Mouse (Mus musculus) CH12.LX (cell line): ENCODE measurements around the gene Zmynd11. TPM values are rescaled to one million over a fixed set of nuclear protein-coding genes. Genes with fewer than 3 reads are reported as not detected.

Experiments
- DNase-seq: peaks from one replicate; pipeline ENCODE4 v3.0.0-alpha.2; 2013; ENCODE audit errors: extremely low read depth
- H3K27ac ChIP-seq: 2 replicates; pipeline ENCODE4 v1.5.1; 2012; ENCODE audit warnings: low read depth, mild to moderate bottlenecking, control low read depth, moderate library complexity; ENCODE audit not compliant: insufficient read depth
- H3K27me3 ChIP-seq: replicated peaks from 2 replicates; pipeline ENCODE3; 2012; ENCODE audit warnings: inconsistent platforms
- H3K36me3 ChIP-seq, 2 experiments: replicated peaks in 1 of 2; 2 replicates each; pipeline versions ENCODE3 to v1.6.1; 2012; ENCODE audit warnings: inconsistent platforms in 1 of 2, low read length in 1 of 2, mild to moderate bottlenecking in 1 of 2, mixed read lengths in 1 of 2, moderate library complexity in 1 of 2; ENCODE audit not compliant: control insufficient read depth in 1 of 2, insufficient read depth in 1 of 2
- H3K4me1 ChIP-seq, 2 experiments: 2 replicates each; pipeline ENCODE4 v1.6.1; 2012; ENCODE audit warnings: inconsistent platforms in 1 of 2, moderate library complexity in 1 of 2; ENCODE audit not compliant: insufficient read depth in 2 of 2, control insufficient read depth in 1 of 2
- H3K4me2 ChIP-seq: 2 replicates; pipeline ENCODE4 v1.6.1; 2012; ENCODE audit warnings: low read depth, mild to moderate bottlenecking, control low read depth; ENCODE audit not compliant: poor library complexity, insufficient read depth, severe bottlenecking
- H3K4me3 ChIP-seq, 3 experiments: fragments of 150-350 bp in 1 of 3; sonication (generic) in 1 of 3; replicated peaks in 1 of 3; 2 replicates each; pipeline versions ENCODE3 to v1.5.1; 2011 to 2012; ENCODE audit warnings: low read depth in 2 of 3, low read length in 2 of 3, mild to moderate bottlenecking in 2 of 3, moderate library complexity in 2 of 3, control low read depth in 1 of 3, improper control_type of control experiment in 1 of 3, inconsistent platforms in 1 of 3, mixed read lengths in 1 of 3; ENCODE audit not compliant: poor library complexity in 1 of 3
- H3K79me2 ChIP-seq: replicated peaks from 2 replicates; pipeline ENCODE4 v1.6.1; 2012; ENCODE audit warnings: mild to moderate bottlenecking, moderate library complexity; ENCODE audit not compliant: control insufficient read depth, poor library complexity, insufficient read depth, severe bottlenecking; ENCODE audit errors: extremely low read depth
- H3K9ac ChIP-seq: 2 replicates; pipeline ENCODE4 v1.6.1; 2012; ENCODE audit warnings: low read depth, mild to moderate bottlenecking, control low read depth, moderate library complexity; ENCODE audit not compliant: insufficient read depth
- H3K9me3 ChIP-seq: replicated peaks from 2 replicates; pipeline ENCODE3; 2012; ENCODE audit warnings: low read length, inconsistent platforms, mixed read lengths
- BHLHE40 ChIP-seq: IDR thresholded peaks from 2 replicates; pipeline ENCODE4 v1.6.1; 2011; ENCODE audit warnings: mild to moderate bottlenecking, low read depth, low read length, improper control_type of control experiment
- CHD1 ChIP-seq: IDR thresholded peaks from 2 replicates; pipeline ENCODE4 v1.6.1; 2012; ENCODE audit warnings: low read depth, low read length, improper control_type of control experiment, inconsistent platforms
- CTCF ChIP-seq, 2 experiments: IDR thresholded peaks in 1 of 2; conservative IDR thresholded peaks in 1 of 2; 2 replicates each; pipeline ENCODE4 v1.5.1; 2011 to 2012; ENCODE audit warnings: low read depth in 2 of 2, low read length in 2 of 2, improper control_type of control experiment in 1 of 2, inconsistent platforms in 1 of 2, mild to moderate bottlenecking in 1 of 2, moderate library complexity in 1 of 2
- HCFC1 ChIP-seq: IDR thresholded peaks from 2 replicates; pipeline ENCODE4 v1.6.1; 2012; ENCODE audit warnings: low read depth, mild to moderate bottlenecking, inconsistent platforms, low read length, improper control_type of control experiment
- IRF4 ChIP-seq: IDR thresholded peaks from 2 replicates; pipeline ENCODE4 v1.6.1; 2014; ENCODE audit warnings: low read depth, mild to moderate bottlenecking, inconsistent platforms, low read length, improper control_type of control experiment
- JUN ChIP-seq: IDR thresholded peaks from 2 replicates; pipeline ENCODE4 v1.6.1; 2011; ENCODE audit warnings: low read depth, mild to moderate bottlenecking, low read length, improper control_type of control experiment, moderate library complexity; ENCODE audit not compliant: insufficient read depth
- KAT2A ChIP-seq: IDR thresholded peaks from 2 replicates; pipeline ENCODE4 v1.6.1; 2012; ENCODE audit warnings: low read length, improper control_type of control experiment, inconsistent platforms; ENCODE audit not compliant: insufficient replicate concordance
- MEF2A ChIP-seq: IDR thresholded peaks from 2 replicates; pipeline ENCODE4 v1.6.1; 2014; ENCODE audit warnings: low read depth, mild to moderate bottlenecking, inconsistent platforms, low read length, improper control_type of control experiment, borderline replicate concordance
- NRF1 ChIP-seq: IDR thresholded peaks from 2 replicates; pipeline ENCODE4 v1.6.1; 2014; ENCODE audit warnings: low read depth, mild to moderate bottlenecking, inconsistent platforms, low read length, improper control_type of control experiment, moderate library complexity
- PAX5 ChIP-seq: IDR thresholded peaks from 2 replicates; pipeline ENCODE4 v1.6.1; 2012; ENCODE audit warnings: low read length, inconsistent platforms, mixed read lengths
- RCOR1 ChIP-seq: conservative IDR thresholded peaks from 2 replicates; pipeline ENCODE4 v1.6.1; 2012; ENCODE audit warnings: low read depth, mild to moderate bottlenecking, inconsistent platforms, low read length, improper control_type of control experiment
- USF1 ChIP-seq: IDR thresholded peaks from 2 replicates; pipeline ENCODE4 v1.6.1; 2014; ENCODE audit warnings: low read depth, mild to moderate bottlenecking, inconsistent platforms, low read length, improper control_type of control experiment
- USF2 ChIP-seq: conservative IDR thresholded peaks from 2 replicates; pipeline ENCODE4 v1.6.1; 2011; ENCODE audit warnings: low read depth, low read length, improper control_type of control experiment
- ZC3H11A ChIP-seq: IDR thresholded peaks from 2 replicates; pipeline ENCODE4 v1.6.1; 2012; ENCODE audit warnings: low read depth, mild to moderate bottlenecking, inconsistent platforms, low read length, improper control_type of control experiment
- ZNF384 ChIP-seq: IDR thresholded peaks from 2 replicates; pipeline ENCODE4 v1.6.1; 2012; ENCODE audit warnings: low read depth, low read length, improper control_type of control experiment, inconsistent platforms
- dilution Hi-C: fragments of 300-500 bp; cut with MboI; formaldehyde crosslinking; loops from 2 replicates; pipeline ENCODE4 v1.14.3; 2020; ENCODE audit warnings: low sequenced_read_pairs; ENCODE audit not compliant: extremely low pct_unique_long_range_greater_than_20kb, extremely low pct_ligation_motif_present
- in situ Hi-C: fragments of 300-500 bp; cut with MboI; formaldehyde crosslinking; loops from 3 replicates; pipeline ENCODE4 v1.14.3; 2019; ENCODE audit warnings: low sequenced_read_pairs, low pct_ligation_motif_present, low pct_unique_long_range_greater_than_20kb, mixed read lengths
- polyA plus RNA-seq: library from polyadenylated mRNA; unstranded; fragments of >175 nt; gene quantifications from 2 replicates; pipeline ENCODE4 v1.2.1, GENCODE M21; 2012; ENCODE audit warnings: low read depth; ENCODE audit not compliant: insufficient read length
- total RNA-seq, 2 experiments: library from RNA; depleted of rRNA; stranded (reverse); fragments of 300-350 nt in 1 of 2; fragments of >200 nt in 1 of 2; gene quantifications; 2 replicates each; pipeline ENCODE4 v1.2.3; 2012 to 2014

The Zmynd11 gene
- total and polyA plus RNA-seq, 3 experiments: 18.1 to 32.2 (median 20.4) TPM

- in situ Hi-C loops: no loop called here
Measured at GRCm38 (mm10) chr13:9669246-9669645, 95.9 kb downstream of the Zmynd11 start.

GRCm38 (mm10) chr13:9667954-9668496 is 97.1 kb downstream of the Zmynd11 start:
- Histone ChIP-seq H3K79me2 (no peaks in the 10 kb centered on the region), H3K27ac (no peak overlapping the region), H3K4me3 (no peak overlapping the region), H3K9me3 (no peaks in the 10 kb centered on the region), H3K4me1 (no peaks in the 10 kb centered on the region), H3K27me3 (no peaks in the 10 kb centered on the region), H3K9ac (no peak overlapping the region), H3K36me3 (no peaks in the 10 kb centered on the region), H3K4me2 (no peak overlapping the region)
- no peak for TF ChIP-seq CTCF (conservative IDR thresholded peaks at IDR 0.05 in 1 of 2, IDR thresholded peaks at IDR 0.05 in 1 of 2; ENCODE audit: low read depth in 2 of 2, low read length in 2 of 2)
- peak; percentile 33; the same call in 1 of the 2 replicates for TF ChIP-seq BHLHE40
- peak; percentile 27; the same call in 1 of the 2 replicates for TF ChIP-seq USF2
- no peak for TF ChIP-seq NRF1
- TF ChIP-seq CHD1: no peak
- TF ChIP-seq JUN: no peak
- peak; percentile 32 for TF ChIP-seq USF1
- TF ChIP-seq PAX5: no peak
- no peak for DNase-seq
- in situ Hi-C loops: no loop called here
- dilution Hi-C loops: no loop called here

More at GRCm38 (mm10) chr13:9669246-9669645, 95.9 kb downstream of the Zmynd11 start:
- Histone ChIP-seq H3K9me3 (no peaks in the 10 kb centered on the region), H3K4me1 (no peaks in the 10 kb centered on the region), H3K27me3 (no peaks in the 10 kb centered on the region), H3K4me2 (no peak overlapping the region), H3K27ac (no peak overlapping the region), H3K4me3 (no peak overlapping the region), H3K9ac (no peak overlapping the region), H3K79me2 (no peaks in the 10 kb centered on the region), H3K36me3 (no peaks in the 10 kb centered on the region)
- no peak for DNase-seq
- TF ChIP-seq CHD1: no peak
- TF ChIP-seq BHLHE40: no peak
- TF ChIP-seq ZNF384: no peak
- TF ChIP-seq USF1: no peak
- no peak for TF ChIP-seq KAT2A
- TF ChIP-seq ZC3H11A: no peak
- no peak for TF ChIP-seq HCFC1
- TF ChIP-seq IRF4: no peak
- no peak for TF ChIP-seq RCOR1
- TF ChIP-seq MEF2A: no peak
- dilution Hi-C loops: no loop called here
